Mouse (Mus musculus) testis, adult 2 months (tissue): ENCODE data around the gene Il25.

ENCODE experiments used
- CTCF ChIP-seq: fragments of 200-500 bp; IDR thresholded peaks from 2 replicates; pipeline ENCODE4 v1.5.1; 2012; ENCODE audit warnings: low read depth, mild to moderate bottlenecking, inconsistent platforms, low read length, moderate library complexity; ENCODE audit not compliant: control insufficient read depth, insufficient read depth, insufficient replicate concordance
- POLR2A ChIP-seq: fragments of 200-500 bp; IDR thresholded peaks from 2 replicates; pipeline ENCODE4 v1.6.1; 2012; ENCODE audit warnings: low read depth, mild to moderate bottlenecking, inconsistent platforms, low read length, moderate library complexity; ENCODE audit not compliant: control insufficient read depth

DNA sequence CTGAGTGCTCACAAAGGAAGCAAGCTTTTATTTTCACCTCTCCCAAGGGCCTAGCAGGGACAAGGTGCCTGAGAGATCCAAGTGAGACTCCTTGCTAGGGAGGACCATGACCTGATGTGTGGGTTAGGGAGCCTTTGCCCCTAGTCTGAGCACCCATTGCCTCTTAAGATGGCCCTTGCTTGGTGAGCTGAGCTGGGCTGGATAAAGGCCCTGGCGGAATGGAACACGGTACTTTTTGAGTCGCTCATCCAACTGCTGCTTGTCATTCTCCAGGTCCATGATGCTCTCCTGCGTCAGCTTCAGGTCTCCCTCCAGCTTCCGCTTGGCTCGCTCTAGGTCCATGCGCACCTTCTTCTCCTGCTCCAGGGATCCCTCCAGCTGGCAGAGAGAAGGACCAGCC lies 49.4 kb downstream of the Il25 start:
- TF ChIP-seq CTCF, result no peak
- no peak for TF ChIP-seq POLR2A
